Mouse (Mus musculus) cerebellum, postnatal 10 days (tissue): ENCODE results near the gene Rps27rt.
A peak's percentile ranks its signal among the peaks of the same experiment; 100 is the strongest.
"Not testable (repeated sequence)": the region's sequence is repeated elsewhere in the genome, so short reads cannot be mapped to it uniquely, and the experiment has no call there.

Experiments
- DNase-seq, 2 experiments: peaks; one replicate each; pipeline ENCODE4 v3.0.0; 2021; ENCODE audit warnings: mixed read lengths in 2 of 2

Rps27rt gene

DNA sequence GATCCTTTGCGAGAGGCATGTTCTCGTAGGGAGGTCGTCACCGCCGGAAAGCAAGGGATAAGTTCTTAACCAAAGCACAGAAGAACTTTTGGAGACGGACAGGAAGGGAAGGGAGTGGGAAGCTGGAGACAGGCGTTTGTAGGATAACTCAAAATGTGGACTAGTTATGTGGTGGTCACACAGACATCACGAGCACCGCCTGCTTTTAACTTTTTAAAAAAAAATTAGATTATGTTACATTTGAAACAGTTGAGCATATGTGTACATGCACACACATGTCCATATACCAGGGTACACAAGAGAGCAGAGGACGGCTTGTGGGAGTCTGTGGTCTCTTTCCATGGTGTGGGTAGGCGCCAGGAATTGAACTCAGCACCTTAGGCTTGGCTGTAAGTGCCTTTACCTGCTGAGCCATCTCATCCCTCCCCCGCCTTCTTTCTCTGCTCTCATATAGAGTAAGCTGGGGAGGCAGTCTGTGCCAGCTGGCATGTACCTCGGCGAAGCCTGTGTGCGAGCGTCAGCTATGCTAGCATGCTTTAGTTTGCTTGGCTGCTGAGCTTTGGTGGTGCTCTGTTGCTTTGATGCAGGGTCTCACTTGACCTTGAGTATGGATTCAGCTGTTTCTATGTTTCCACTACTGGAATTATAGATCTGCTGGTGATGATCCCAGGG is at the start of gene Rps27rt:
TSS of gene Rps27rt (minus strand) at position 51 of the 672 bp plus-strand sequence.
- peak; percentile 39 to 52 for DNase-seq

DNA sequence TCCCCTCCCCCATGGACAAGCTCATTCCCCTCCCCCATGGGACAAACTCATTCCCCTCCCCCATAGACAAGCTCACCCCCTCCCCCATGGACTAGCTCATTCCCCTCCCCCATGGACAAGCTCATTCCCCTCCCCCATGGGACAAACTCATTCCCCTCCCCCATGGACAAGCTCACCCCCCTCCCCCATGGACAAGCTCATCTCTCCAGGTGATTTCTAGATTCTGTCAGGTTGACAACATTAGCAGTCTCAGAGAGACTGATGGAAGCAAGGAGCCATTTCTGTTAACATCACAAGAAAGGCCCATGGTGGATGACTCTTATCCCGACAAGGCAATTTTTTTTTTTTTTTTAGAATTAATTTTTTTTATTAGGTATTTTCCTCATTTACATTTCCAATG is 48.5 kb upstream of the Rps27rt start:
- DNase-seq, result not testable (repeated sequence)

DNA sequence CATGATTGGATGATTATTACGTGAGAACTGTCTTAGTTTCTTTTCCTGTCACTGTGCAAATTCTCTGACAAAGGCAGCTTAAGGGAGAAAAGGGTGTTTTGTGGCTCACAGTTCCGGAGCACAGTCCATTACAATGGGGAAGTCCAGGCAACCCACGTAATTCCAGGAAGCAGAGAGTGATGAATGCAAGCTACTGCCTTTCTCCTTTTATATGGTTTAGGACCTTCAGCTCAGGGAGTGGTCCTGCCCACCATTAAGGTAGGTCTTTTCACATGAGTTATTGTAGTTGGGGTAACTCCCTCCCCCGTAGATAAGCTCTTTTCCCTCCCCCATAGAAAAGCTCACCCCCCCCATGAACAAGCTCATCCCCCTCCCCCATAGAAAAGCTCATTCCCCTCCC is 48.0 kb upstream of the Rps27rt start:
- no peak for DNase-seq

DNA sequence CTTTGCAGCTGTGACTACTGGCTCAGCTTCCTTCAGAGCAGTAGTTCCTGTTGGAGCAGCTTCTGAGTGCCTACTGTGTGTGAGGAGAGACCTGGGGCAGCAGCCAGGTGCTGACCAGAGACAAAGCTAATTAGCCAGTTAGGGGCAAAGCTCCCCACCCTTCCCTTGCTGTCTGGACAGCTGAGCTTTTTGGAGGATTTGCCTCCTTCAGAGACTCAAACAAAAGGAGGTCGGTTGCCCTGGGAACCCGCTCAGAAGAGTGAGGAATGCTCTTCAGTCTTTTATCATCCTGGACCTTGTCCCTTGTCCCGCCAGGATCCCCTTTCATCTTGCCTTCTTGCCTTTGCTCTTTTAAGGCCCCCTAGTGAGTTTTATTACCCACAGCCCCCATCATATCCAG is 46.8 kb upstream of the Rps27rt start:
- no peak for DNase-seq

DNA sequence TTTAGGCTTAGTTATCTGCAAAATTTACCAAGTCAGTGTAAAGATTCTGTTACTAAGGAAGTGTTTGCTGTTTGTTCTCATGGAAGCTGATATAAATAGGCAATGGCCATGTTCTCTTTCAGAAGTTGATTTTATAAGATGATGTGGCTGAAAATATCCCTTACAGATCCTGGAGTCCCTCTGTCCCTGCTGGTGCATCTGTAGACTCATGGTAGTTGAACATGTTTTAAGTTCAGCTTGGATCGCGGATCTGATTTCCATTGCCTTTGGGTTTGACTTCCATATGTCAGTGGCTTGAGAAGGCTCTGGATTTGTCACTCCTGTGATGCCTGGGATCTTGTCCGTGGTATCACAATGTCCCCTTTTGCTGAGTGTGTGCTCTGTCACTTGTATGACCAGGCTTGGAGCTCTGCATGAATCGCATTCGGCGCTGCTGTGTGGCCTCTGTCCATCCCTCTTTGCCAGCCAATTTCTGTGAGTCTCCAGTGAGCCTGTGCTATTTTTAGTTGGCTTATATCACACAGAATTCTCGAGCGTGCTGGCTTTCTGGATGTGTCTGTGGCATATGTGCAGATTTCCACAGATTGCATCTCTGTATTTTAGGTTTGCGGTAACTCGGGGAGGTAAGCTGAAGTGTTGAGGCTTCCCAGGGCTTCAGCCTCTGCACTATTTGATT is 41.3 kb upstream of the Rps27rt start:
- peak; percentile 71 to 75 for DNase-seq

DNA sequence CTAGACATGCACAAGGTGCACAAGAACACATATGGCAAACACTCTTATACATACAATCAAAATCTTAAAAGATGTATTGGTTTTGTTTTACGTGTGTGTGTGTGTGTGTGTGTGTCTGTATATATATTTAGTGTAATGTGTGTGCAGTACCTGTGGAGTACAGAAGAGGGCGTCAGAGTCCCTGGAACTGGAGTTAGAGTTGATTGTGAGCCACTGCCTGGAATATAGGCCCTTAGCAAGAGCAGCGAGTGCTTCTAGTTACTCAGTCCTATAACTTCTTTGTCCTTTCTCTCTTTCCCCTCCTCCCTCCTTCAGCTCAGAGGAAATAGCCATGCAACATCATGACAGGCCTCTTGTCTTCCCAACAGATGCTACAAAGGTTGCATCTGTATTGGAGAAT is 40.6 kb upstream of the Rps27rt start:
- peak in 1 of 2 experiments; percentile 31 for DNase-seq

DNA sequence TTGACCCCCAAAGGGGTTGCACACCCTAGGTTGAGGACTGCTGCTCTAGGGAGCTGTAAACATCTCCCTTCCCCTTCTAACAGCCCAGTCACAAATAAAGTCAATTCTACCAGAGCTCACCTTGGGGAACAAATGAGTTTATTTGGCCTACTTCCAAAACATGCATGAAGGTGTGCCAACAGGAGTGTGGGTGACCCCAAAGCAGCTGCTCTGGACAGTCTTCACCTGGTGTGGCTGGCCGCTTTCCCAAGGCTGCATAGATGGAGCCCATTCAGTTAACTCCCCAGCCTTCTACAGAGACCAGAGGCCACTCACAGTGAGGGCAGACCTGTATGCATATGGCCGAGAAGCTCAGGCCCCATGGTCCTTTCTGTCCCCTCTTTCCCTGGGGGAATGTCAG is 38.9 kb upstream of the Rps27rt start:
- peak; percentile 27 to 38 for DNase-seq

DNA sequence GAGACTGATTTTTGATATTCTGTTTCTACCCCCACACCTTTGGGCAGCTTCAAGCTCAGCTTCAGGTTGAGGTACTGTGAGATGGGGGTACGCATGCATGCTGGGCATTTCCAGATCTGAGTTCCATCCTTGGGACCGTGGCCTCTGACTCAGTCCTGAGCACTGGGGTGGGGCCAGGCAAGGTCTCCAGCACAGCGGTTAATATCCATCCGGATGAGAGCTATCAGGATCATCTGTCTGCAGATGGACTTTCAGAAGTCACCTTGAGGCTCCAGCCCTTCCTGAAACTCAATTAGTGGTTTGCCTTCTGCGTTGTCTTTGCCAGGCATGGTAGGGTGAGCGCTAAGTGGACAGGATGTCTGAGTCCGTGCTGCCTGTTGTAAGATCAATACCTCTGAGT is 37.6 kb upstream of the Rps27rt start:
- no peak for DNase-seq

DNA sequence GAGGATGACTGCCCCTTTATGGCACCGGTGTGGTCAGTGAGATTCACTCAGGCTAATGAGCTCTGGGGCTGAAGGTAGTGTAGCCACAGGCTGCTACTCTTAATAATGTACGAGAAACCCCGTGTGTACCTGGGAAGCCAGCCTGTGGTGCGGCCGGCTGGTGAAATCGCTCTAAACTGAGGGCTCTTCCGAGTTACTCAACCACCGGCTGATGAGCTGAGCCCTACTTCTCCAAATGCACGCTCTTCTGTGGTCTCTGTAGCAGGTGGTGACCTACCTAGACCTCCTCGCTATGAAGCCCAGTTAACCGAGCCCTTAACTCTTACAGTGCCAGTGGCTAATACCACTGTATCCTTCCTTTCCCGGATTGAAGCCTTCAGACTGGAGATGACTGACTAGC is 29.8 kb upstream of the Rps27rt start:
- no peak for DNase-seq

DNA sequence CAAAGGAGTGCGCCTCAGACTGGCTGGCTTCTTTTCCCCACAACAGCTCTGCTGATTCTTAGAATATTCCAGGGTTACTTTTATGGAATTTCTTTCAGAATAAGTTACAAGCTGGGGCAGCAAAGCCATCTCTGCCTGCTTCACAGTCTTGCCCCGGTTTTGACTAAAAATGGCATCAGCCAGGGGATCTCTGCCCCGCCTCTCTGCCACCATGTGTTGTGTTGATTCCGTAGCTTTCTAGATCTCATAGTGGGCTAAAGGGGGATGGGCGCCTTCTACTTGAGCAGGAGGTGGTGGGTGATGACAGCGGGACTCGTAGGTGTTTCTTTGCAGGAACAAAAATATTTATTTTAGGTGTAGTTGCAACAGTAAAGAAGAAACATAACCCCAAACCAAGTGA is 25.7 kb upstream of the Rps27rt start:
- no peak for DNase-seq

DNA sequence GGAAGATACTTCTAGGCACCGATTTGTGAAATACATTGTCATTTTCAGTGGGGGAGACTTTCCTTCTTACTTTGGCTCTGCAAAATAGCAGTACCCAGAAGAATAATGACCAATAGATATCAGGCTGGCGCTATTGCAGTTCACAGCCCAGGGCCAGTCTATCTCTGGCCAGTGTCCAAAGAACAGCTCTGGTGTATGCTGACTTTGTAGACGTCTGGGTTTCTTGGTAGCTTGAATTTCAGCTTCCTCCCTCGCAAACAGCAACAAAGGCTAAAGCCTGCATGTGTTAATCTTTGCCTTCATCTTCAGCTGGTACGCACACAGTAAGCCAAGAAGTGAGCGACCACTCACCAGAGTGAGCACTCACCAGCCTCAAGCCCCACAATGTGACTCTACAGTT is 25.2 kb upstream of the Rps27rt start:
- DNase-seq, result no peak

DNA sequence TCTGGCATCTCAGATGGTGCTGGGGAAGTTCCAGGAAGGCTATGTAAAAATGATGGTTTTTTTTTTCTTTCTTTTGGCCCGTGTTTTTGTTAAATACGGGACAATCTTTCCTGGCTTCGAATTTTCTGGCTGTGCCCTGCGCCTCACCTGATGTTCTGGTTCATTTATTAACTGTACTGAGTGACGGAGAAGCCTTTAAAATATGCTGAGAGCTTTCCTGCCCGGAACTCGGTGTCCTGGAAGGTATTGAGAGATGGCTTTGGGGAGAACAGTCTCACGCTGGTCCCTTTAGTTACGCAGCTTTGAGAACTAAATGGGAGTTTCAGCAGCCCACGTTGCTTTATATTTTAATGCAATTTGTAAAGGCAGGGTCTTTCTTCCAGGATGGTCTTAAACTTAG is 22.9 kb upstream of the Rps27rt start:
- DNase-seq, result no peak

DNA sequence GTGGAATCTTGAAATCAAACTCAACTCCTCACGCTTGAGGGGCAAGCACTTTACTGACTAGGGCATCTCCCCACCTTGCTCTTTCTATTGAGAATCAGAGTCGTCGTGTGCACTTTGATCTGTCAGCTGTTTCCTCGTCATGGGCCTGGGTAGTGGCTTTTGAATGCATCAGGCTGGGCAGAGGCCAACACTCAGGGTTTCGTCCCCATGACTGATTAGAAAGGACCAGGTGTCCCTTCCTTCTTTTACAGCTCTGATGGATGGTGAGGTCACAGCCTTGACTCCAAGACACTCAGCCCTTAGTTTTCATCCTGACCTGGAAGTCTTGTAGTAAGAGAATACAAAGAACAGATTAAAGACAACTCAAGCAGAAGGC is 17.2 kb upstream of the Rps27rt start:
- DNase-seq, result no peak

DNA sequence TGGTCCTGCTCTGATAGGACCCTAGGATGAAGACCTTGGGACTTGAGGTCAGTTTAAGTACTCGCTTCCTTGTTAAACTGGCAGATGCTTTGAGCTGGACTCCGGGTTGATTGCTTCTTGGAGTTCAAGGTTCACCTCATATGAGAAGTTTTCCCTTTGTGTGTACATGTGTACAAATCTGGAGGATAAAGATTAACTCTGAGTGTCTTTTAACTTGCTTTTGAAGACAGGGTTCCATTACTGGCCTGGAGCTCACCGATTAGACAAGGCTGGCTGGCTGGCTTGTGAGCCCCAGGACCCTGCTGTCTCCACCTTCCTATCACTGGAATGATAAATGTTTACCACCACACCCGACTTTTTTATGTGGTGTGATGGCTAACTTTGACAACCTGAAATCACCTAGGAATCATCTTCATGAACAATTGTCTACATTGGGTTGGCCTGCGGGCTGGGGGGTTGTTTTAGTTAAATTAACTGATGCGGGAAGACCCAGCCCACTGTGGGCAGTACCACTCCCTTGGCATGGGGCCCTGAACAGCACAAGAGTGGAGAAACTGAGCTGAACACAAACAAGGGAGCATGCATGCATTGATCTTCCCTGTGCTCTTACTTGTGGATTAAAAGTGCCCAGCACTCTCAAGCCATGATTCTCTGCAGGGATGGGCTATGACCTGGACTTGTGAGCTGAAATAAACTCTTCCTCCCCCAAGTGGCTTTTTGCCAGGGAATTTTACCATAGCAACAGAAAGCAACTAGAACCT is 16.7 kb upstream of the Rps27rt start:
- no peak for DNase-seq

DNA sequence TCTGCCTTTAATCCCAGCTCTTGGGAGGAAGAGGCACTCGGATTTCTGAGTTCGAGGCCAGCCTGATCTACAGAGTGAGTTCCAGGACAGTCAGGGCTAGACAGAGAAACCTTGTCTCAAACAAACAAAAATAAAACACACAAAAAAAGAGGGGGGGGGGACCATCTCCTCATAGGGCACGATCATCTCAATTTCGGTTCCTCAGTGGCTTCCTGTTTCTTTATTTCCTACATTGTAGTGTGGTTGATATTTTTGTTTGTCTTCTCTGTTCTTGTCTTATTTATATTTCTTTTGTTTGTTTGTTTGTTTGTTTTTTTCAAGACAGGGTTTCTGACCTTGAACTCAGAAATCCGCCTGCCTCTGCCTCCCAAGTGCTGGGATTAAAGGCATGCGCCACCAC is 13.9 kb upstream of the Rps27rt start:
- no peak for DNase-seq

DNA sequence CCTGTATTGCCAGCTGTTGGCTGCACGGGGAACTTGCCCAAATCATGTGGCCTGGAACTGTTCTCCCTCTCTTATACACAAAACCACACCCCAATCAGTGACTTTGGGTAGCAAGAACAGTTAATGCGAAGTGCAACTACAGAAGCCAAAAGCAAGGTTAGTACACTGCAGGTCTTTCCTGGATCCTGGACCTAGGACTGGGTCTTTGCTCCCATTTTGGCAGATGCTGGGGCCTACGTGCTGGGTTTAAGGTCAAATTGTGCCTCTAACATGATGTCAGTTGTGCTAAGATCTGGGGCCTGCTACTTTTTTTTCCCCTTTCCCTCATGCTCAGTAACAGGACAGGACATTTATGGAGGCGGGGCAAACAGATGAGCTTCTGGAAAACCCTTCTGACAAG is 13.2 kb upstream of the Rps27rt start:
- no peak for DNase-seq

DNA sequence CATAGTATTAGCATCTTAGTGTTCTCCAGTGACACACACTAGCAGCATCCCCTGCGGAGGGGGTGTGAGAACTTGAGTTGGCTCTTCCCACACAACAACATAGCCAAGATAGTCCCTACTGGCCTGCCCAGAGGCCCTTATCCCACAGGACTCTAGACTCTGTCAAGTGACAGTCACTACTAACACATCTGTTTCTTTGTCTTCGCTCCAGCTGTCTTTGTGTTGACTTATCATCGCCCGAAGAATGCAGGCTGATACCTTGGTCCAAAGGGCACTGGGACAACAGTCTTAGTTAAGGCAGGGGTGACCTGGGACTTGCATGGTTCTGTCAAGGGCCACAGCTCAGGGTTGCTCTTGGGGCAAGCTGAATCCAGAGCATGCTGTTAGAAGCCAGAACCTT is 12.7 kb upstream of the Rps27rt start:
- DNase-seq, result no peak

DNA sequence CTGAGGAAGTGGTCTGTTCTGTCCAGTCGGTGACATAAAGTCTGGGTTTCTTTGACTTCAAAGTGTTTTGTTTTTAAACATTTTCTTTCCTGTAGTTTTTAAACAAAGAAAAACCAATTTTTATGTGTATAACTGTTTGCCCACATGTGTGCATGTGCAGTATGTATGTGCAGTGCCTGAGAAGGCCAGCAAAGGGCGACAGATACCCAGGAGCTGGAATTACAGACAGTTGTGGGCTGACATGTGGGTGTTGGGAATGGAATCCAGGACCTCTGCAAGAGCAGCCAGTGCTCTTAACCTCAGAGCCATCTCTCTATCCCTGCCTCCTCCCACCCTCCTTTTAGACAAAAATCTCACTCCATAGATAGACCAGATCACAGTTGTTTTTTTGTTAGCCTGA is 10.0 kb upstream of the Rps27rt start:
- DNase-seq, result no peak

DNA sequence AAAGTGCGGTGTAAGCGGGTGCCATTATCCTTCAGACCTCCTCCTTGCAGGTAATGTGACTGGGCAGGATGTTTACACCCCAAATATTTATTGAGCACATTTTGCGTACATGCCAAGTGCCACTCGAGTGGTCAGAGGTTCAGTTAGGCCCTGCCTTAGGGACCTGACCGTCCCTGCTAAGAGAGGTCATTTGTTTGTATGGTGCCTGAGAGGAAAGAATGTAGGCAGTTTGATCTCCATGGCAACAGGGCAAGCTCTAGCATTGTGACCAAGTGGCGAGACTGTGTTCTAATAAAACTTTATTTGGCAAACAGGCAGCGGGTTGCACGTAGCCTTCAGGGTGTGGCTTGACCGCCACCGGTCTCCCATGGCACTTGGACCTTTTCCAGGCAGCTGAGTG is 7.9 kb upstream of the Rps27rt start:
- no peak for DNase-seq

DNA sequence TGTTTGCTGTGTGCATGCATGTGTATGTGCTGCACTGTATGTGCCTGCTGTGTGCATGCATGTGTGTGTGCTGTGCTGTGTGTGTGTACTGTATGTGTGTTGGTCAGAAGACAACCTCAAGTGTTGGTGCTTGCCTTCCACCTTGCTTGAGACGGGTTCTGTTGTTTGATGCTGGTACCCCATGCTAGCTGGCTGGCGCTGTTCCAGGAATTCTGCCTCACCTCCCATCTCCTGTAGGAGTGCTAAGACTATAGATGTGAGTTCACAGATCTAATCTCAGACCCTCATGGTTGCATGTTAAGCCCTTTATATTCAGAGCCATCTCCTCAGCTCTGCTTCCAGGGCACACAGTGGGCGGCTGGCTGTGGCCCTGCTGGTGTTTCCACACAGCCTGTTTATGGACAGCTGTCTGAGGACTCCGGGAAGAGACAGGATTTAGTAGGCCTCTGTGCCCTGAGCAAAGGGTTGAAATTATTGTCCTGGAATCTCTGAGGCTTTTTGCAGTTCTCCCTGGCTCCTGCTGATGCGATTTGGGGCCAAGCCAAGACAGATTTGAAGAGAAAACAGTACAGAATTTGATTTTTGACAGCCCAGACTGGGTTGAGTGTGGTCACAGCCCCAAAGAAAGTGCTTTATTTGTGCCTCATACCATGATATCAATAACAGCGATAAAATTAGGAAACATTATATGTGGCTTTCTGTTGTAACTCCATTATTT is 6.2 kb upstream of the Rps27rt start:
- peak; percentile 66 to 68 for DNase-seq

DNA sequence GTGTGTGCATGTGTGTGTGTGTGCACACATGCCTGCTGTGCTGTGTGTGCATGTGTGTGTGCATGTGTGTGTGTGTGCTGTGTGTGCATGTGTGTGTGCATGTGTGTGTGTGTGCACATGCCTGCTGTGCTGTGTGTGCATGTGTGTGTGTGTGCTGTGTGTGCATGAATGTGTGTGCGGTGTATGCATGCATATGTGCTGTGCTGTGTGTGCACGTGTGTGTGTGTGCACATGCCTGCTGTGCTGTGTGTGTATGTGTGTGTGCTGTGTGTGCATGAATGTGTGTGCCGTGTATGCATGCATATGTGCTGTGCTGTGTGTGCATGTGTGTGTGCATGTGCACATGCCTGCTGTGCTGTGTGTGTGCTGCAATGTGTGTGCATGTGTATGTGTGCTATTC is 5.5 kb upstream of the Rps27rt start:
- no peak for DNase-seq

DNA sequence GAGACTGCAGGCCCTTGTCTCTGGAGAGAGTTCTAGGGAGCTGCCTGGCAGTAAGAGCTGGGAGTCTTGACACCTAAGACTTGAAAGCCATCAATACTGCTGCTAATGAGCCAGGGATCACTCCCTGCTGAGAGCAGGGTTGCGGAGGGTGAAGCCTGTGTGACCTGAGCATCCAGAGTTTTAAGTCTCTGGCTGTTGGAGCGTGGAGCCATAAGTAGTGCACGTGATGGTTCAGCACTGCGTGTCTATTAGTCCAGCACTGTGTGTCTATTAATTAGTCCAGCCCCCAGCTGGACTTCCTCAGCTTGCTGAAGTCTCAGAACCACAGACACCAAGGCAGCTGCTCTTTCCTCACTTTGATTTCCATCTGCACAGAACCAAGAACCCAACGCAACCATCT is 3.8 kb upstream of the Rps27rt start:
- DNase-seq, result no peak

DNA sequence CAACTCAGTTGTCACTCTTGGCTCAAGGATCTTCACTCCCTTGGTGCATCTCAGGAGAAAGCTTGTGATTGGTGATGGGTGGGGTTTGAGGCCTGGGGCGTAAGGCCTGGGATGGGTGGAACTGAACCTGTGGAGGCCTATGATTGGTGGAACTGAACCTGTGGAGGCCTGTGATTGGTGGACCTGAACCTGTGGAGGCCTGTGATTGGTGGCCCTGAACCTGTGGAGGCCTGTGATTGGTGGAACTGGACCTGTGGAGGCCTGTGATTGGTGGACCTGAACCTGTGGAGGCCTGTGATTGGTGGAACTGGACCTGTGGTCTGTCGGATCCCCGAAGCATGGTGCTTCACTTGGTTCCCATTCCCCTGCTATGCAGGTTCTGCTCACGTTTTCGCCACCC is 3.2 kb upstream of the Rps27rt start:
- DNase-seq, result no peak

DNA sequence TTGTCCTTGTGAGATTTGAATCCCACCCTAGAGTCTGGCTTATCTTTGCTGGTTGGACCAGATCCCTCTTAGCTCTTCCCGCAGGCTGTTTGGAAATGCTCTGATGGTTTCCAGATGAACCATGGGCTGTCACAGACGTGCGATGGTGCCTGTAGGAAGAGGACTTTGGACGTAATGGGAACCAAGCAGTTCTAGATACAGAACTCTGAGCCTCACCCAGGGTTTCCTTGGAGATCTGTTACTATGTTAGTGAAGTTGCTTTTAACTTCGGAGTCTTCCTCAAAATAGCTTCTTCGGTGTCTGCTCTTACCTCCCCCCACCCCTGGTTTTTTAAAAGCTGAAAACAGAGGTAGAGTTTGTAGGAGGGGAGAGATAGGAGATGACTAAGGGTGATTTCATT is 2.6 kb downstream of the Rps27rt start:
- DNase-seq, result no peak
